Mouse (Mus musculus) embryonic facial prominence, embryonic 11.5 days (tissue): ENCODE data around the gene Myrip. TPM values are rescaled to one million over a fixed set of nuclear protein-coding genes. Genes with fewer than 3 reads are reported as not detected.

ENCODE experiments used
- ATAC-seq: fragments of 200-750 bp; cut with Nextera tagmentation; replicated peaks from 2 replicates; pipeline ENCODE4 v1.8.0; 2017; ENCODE audit warnings: low read depth; ENCODE audit not compliant: insufficient number of reproducible peaks, low FRiP score, low TSS enrichment
- DNase-seq: peaks from one replicate; pipeline ENCODE4 v3.0.0-alpha.2; 2015; ENCODE audit warnings: low spot score
- H3K27ac ChIP-seq: fragments of 300-500 bp; sonication (generic); replicated peaks from 2 replicates; pipeline ENCODE4 v1.5.1; 2014; ENCODE audit warnings: mild to moderate bottlenecking, low read depth, low read length, control low read depth
- H3K27me3 ChIP-seq: fragments of 300-500 bp; sonication (generic); 2 replicates; pipeline ENCODE4 v1.6.1; 2014; ENCODE audit warnings: mild to moderate bottlenecking, low read length, moderate library complexity, mixed read lengths; ENCODE audit not compliant: control insufficient read depth, insufficient read depth
- H3K36me3 ChIP-seq: fragments of 300-500 bp; sonication (generic); replicated peaks from 2 replicates; pipeline ENCODE4 v1.6.1; 2014; ENCODE audit warnings: low read depth, mild to moderate bottlenecking, low read length, moderate library complexity, mixed read lengths; ENCODE audit not compliant: control insufficient read depth, insufficient read depth
- H3K4me1 ChIP-seq: fragments of 300-500 bp; sonication (generic); 2 replicates; pipeline ENCODE4 v1.6.1; 2014; ENCODE audit warnings: low read length, mixed read lengths; ENCODE audit not compliant: control insufficient read depth, insufficient read depth
- H3K4me2 ChIP-seq: fragments of 300-500 bp; sonication (generic); 2 replicates; pipeline ENCODE4 v1.6.1; 2014; ENCODE audit warnings: low read depth, mild to moderate bottlenecking, control low read depth, low read length, moderate library complexity
- H3K4me3 ChIP-seq: fragments of 300-500 bp; sonication (generic); 2 replicates; pipeline ENCODE4 v1.5.1; 2014; ENCODE audit warnings: low read depth, low read length, control low read depth
- H3K9ac ChIP-seq: fragments of 300-500 bp; sonication (generic); replicated peaks from 2 replicates; pipeline ENCODE4 v1.6.1; 2014; ENCODE audit warnings: mild to moderate bottlenecking, control low read depth, low read length
- H3K9me3 ChIP-seq: fragments of 300-500 bp; sonication (generic); replicated peaks from 2 replicates; pipeline ENCODE4 v1.6.1; 2016; ENCODE audit warnings: mild to moderate bottlenecking, low read length, inconsistent platforms, mixed read lengths; ENCODE audit not compliant: control insufficient read depth
- WGBS: fragments of 180-500 bp; shearing (Covaris S2); extraction: QIAGEN DNeasy Blood & Tissue Kit; methylation state at CpG from one replicate; pipeline ENCODE4 v1.1.7; 2014; 5-methylcytosine and 5-hydroxymethylcytosine counted together
- polyA plus RNA-seq: library from polyadenylated mRNA; unstranded; fragments of >200 nt; fragmentation: Nextera tagmentation; extraction: Ambion mirVana; gene quantifications from 2 replicates; pipeline ENCODE4 v1.2.1, GENCODE M21; 2014

Myrip gene
- polyA plus RNA-seq, 1 experiment from 2014 or later, result 0.43 TPM

GRCm38 (mm10) chr9:120424567-120424966 is 123.3 kb downstream of the Myrip start:
- no peaks in the 10 kb centered on the region for H3K4me1 ChIP-seq
- no peaks in the 10 kb centered on the region for H3K27me3 ChIP-seq
- no peak overlapping the region for H3K27ac ChIP-seq
- DNase-seq (no peak), ATAC-seq (no peak)
- no peaks in the 10 kb centered on the region for H3K36me3 ChIP-seq
- 82% methylated on average over 7 of the region's 7 CpGs for WGBS
- H3K4me3 ChIP-seq, result no peak overlapping the region
- no peaks in the 10 kb centered on the region for H3K9me3 ChIP-seq
- H3K4me2 ChIP-seq, result no peak overlapping the region
- H3K9ac ChIP-seq, result no peak overlapping the region

- H3K27me3 ChIP-seq, result no peaks in the 10 kb centered on the region
- peak; percentile 87 for DNase-seq
- no peaks in the 10 kb centered on the region for H3K36me3 ChIP-seq
- no peaks in the 10 kb centered on the region for H3K4me1 ChIP-seq
- no peaks in the 10 kb centered on the region for H3K9me3 ChIP-seq
- no peak overlapping the region for H3K9ac ChIP-seq
- H3K27ac ChIP-seq, result no peak overlapping the region
- no peak for ATAC-seq
- H3K4me3 ChIP-seq, result no peak overlapping the region
- H3K4me2 ChIP-seq, result no peak overlapping the region
- WGBS, result 29% methylated on average over 5 of the region's 5 CpGs
Measured at GRCm38 (mm10) chr9:120425768-120426167, 124.5 kb downstream of the Myrip start.

GRCm38 (mm10) chr9:120428181-120428580 is 126.9 kb downstream of the Myrip start:
- ATAC-seq, result no peak
- 71% methylated on average over 6 of the region's 6 CpGs for WGBS
- H3K4me3 ChIP-seq, result no peak overlapping the region
- no peaks in the 10 kb centered on the region for H3K9me3 ChIP-seq
- H3K27ac ChIP-seq, result no peak overlapping the region
- no peak for DNase-seq
- no peaks in the 10 kb centered on the region for H3K36me3 ChIP-seq
- no peaks in the 10 kb centered on the region for H3K27me3 ChIP-seq
- no peaks in the 10 kb centered on the region for H3K4me1 ChIP-seq
- H3K4me2 ChIP-seq, result no peak overlapping the region
- no peak overlapping the region for H3K9ac ChIP-seq

- ATAC-seq (peak; percentile 40), DNase-seq (peak; percentile 80)
- Histone ChIP-seq H3K9ac (no peak overlapping the region), H3K9me3 (no peaks in the 10 kb centered on the region), H3K27me3 (no peaks in the 10 kb centered on the region), H3K4me3 (no peak overlapping the region), H3K27ac (no peak overlapping the region), H3K4me1 (no peaks in the 10 kb centered on the region), H3K4me2 (no peak overlapping the region), H3K36me3 (no peaks in the 10 kb centered on the region)
- WGBS, result 31% methylated on average over 8 of the region's 8 CpGs
Measured at GRCm38 (mm10) chr9:120433747-120434146, 132.4 kb downstream of the Myrip start.

- no peak overlapping the region for H3K4me3 ChIP-seq
- no peaks in the 10 kb centered on the region for H3K4me1 ChIP-seq
- H3K27me3 ChIP-seq, result no peaks in the 10 kb centered on the region
- no peak overlapping the region for H3K4me2 ChIP-seq
- H3K36me3 ChIP-seq, result no peaks in the 10 kb centered on the region
- ATAC-seq, result no peak
- DNase-seq, result no peak
- H3K9ac ChIP-seq, result no peak overlapping the region
- no peaks in the 10 kb centered on the region for H3K9me3 ChIP-seq
- 69% methylated on average over 8 of the region's 8 CpGs for WGBS
- H3K27ac ChIP-seq, result no peak overlapping the region
Measured at GRCm38 (mm10) chr9:120435841-120436240, 134.5 kb downstream of the Myrip start.

GRCm38 (mm10) chr9:120436854-120437253 is 135.5 kb downstream of the Myrip start:
- ATAC-seq (no peak), DNase-seq (no peak)
- 75% methylated on average over 2 of the region's 2 CpGs for WGBS
- Histone ChIP-seq H3K4me1 (no peaks in the 10 kb centered on the region), H3K4me2 (no peak overlapping the region), H3K27me3 (no peaks in the 10 kb centered on the region), H3K36me3 (no peaks in the 10 kb centered on the region), H3K27ac (no peak overlapping the region), H3K9ac (no peak overlapping the region), H3K9me3 (no peaks in the 10 kb centered on the region), H3K4me3 (no peak overlapping the region)

GRCm38 (mm10) chr9:120437266-120437876 is 136.1 kb downstream of the Myrip start:
- Histone ChIP-seq H3K4me2 (no peak overlapping the region), H3K9ac (no peak overlapping the region), H3K27ac (no peak overlapping the region), H3K4me1 (no peaks in the 10 kb centered on the region), H3K9me3 (no peaks in the 10 kb centered on the region), H3K27me3 (no peaks in the 10 kb centered on the region), H3K4me3 (no peak overlapping the region), H3K36me3 (no peaks in the 10 kb centered on the region)
- DNase-seq (no peak), ATAC-seq (no peak)
- 78% methylated on average over 6 of the region's 6 CpGs for WGBS

GRCm38 (mm10) chr9:120438350-120438749 is 137.0 kb downstream of the Myrip start:
- 100% methylated on average over 1 of the region's 1 CpGs for WGBS
- no peak overlapping the region for H3K9ac ChIP-seq
- H3K27ac ChIP-seq, result no peak overlapping the region
- no peak overlapping the region for H3K4me2 ChIP-seq
- ATAC-seq (no peak), DNase-seq (no peak)
- no peaks in the 10 kb centered on the region for H3K9me3 ChIP-seq
- no peaks in the 10 kb centered on the region for H3K4me1 ChIP-seq
- no peaks in the 10 kb centered on the region for H3K27me3 ChIP-seq
- no peak overlapping the region for H3K4me3 ChIP-seq
- no peaks in the 10 kb centered on the region for H3K36me3 ChIP-seq
